In genomic region chr11:21217419-21217818, GRCm38 (mm10) we compare ENCODE assay signal across 18 mouse cellular contexts. TPM values are rescaled to one million over a fixed set of nuclear protein-coding genes. Genes with fewer than 3 reads are reported as not detected.
DNase-seq lines count a peak whose midpoint lies in the region; ATAC-seq lines count a peak whose summit lies in the region.
"Had no signal": no experiment of that assay in that cellular context is flagged by ENCODE, and none has a peak within 500 bp of the region (broad histone marks: within the 10 kb centered on the region; RNA-seq: fewer than 3 reads in every experiment).

No protein-coding gene starts in this region.

- ATAC-seq in kidney, embryonic 15.5 days (replicated peaks; ENCODE audit: low FRiP score) = no peak
- ATAC-seq in activated CD4-positive, CD25-positive, alpha-beta regulatory T cell, adult 4 months = no peak
- ATAC-seq: forebrain, embryonic 14.5 days; midbrain, embryonic 13.5 days had no signal

- no peaks in the 10 kb centered on the region for H3K36me3 ChIP-seq in kidney, embryonic 15.5 days
- H3K36me3 ChIP-seq: embryonic facial prominence, embryonic 12.5 days; limb, embryonic 12.5 days; midbrain, embryonic 13.5 days; neural tube, embryonic 13.5 days had no signal

- H3K9me3 ChIP-seq in kidney, embryonic 15.5 days (replicated peaks) = no peaks in the 10 kb centered on the region
- H3K9me3 ChIP-seq: embryonic facial prominence, embryonic 12.5 days; limb, embryonic 12.5 days; midbrain, embryonic 13.5 days; neural tube, embryonic 13.5 days had no signal

- no peaks in the 10 kb centered on the region for H3K4me1 ChIP-seq in kidney, embryonic 15.5 days
- H3K4me1 ChIP-seq: embryonic facial prominence, embryonic 12.5 days; limb, embryonic 12.5 days; midbrain, embryonic 13.5 days; neural tube, embryonic 13.5 days had no signal

- no peak overlapping the region for H3K4me2 ChIP-seq in kidney, embryonic 15.5 days
- H3K4me2 ChIP-seq: embryonic facial prominence, embryonic 12.5 days; hindbrain, embryonic 14.5 days; limb, embryonic 12.5 days; midbrain, embryonic 13.5 days; neural tube, embryonic 13.5 days had no signal

- H3K4me3 ChIP-seq in kidney, embryonic 15.5 days (replicated peaks) = no peak overlapping the region
- H3K4me3 ChIP-seq: embryonic facial prominence, embryonic 12.5 days; limb, embryonic 12.5 days; midbrain, embryonic 13.5 days; neural tube, embryonic 13.5 days had no signal

- no peaks in the 10 kb centered on the region for H3K27me3 ChIP-seq in kidney, embryonic 15.5 days
- H3K27me3 ChIP-seq: embryonic facial prominence, embryonic 12.5 days; limb, embryonic 12.5 days; midbrain, embryonic 13.5 days; neural tube, embryonic 13.5 days had no signal

- H3K27ac ChIP-seq in kidney, embryonic 15.5 days = no peak overlapping the region
- H3K27ac ChIP-seq: embryonic facial prominence, embryonic 12.5 days; hindbrain, embryonic 14.5 days; limb, embryonic 12.5 days; midbrain, embryonic 13.5 days; neural tube, embryonic 13.5 days had no signal

- WGBS in kidney, embryonic 15.5 days = 82% methylated on average over 3 of the region's 3 CpGs

- DNase-seq in cerebellum, postnatal 10 days = peak; percentile 66 to 83
- DNase-seq in cerebellum, adult 9-11 months = no peak
- DNase-seq in kidney, postnatal 10 days = peak; percentile 16
- DNase-seq in ovary, adult 18-20 months (ENCODE audit: low spot score) = peak; percentile 57
- no peak for DNase-seq in ovary, postnatal 14 days (ENCODE audit: low spot score)
- no peak for DNase-seq in urinary bladder, postnatal 14 days (ENCODE audit: low spot score)
- DNase-seq: cerebellum, adult 11-12 months; gastrocnemius, postnatal 10 days; kidney, postnatal 14 days; right cerebral cortex, postnatal 25 days had no signal

- H3K9ac ChIP-seq in kidney, embryonic 15.5 days = no peak overlapping the region
- H3K9ac ChIP-seq: embryonic facial prominence, embryonic 12.5 days; hindbrain, embryonic 14.5 days; limb, embryonic 12.5 days; midbrain, embryonic 13.5 days; neural tube, embryonic 13.5 days had no signal

RNA-seq across cellular contexts. Expression of gene Vps54, which starts 21.7 kb away (rescaled TPM):
- 14.1 and 14.5 TPM in 2 replicates for polyA plus RNA-seq in kidney, embryonic 15.5 days (2015; fragmentation: Nextera tagmentation; extraction: Ambion mirVana)
- polyA plus RNA-seq in activated CD4-positive, CD25-positive, alpha-beta regulatory T cell, adult 4 months (2017; shearing (Covaris generic)) = 10 to 100 TPM; 59.6 to 76.9 TPM

Comparison
In these comparisons a context has a peak if more than half of its experiments do, and no peak if none do; other contexts are left out.
1. DNase-seq: peak in cerebellum, postnatal 10 days (2 of 2), kidney, postnatal 10 days (single experiment) and ovary, adult 18-20 months (single experiment); none in cerebellum, adult 9-11 months (single experiment), ovary, postnatal 14 days (single experiment) and urinary bladder, postnatal 14 days (single experiment).